Mouse (Mus musculus) heart, embryonic 15.5 days (tissue): ENCODE results near the gene Sardh. TPM values are rescaled to one million over a fixed set of nuclear protein-coding genes. Genes with fewer than 3 reads are reported as not detected.

Experiments
- ATAC-seq: fragments of 200-750 bp; cut with Nextera tagmentation; replicated peaks from 2 replicates; pipeline ENCODE4 v1.8.0; 2017; ENCODE audit warnings: low read depth, moderate TSS enrichment; ENCODE audit not compliant: insufficient number of reproducible peaks, insufficient read depth, low FRiP score
- H3K27ac ChIP-seq: fragments of 300-500 bp; sonication (generic); 2 replicates; pipeline ENCODE4 v1.5.1; 2015; ENCODE audit warnings: mild to moderate bottlenecking, inconsistent platforms
- H3K27me3 ChIP-seq: fragments of 300-500 bp; sonication (generic); 2 replicates; pipeline ENCODE4 v1.6.1; 2015; ENCODE audit warnings: inconsistent platforms
- H3K36me3 ChIP-seq: fragments of 300-500 bp; sonication (generic); 2 replicates; pipeline ENCODE4 v1.6.1; 2015; ENCODE audit warnings: mild to moderate bottlenecking, inconsistent platforms
- H3K4me1 ChIP-seq: fragments of 300-500 bp; sonication (generic); replicated peaks from 2 replicates; pipeline ENCODE4 v1.6.1; 2015; ENCODE audit warnings: inconsistent platforms
- H3K4me2 ChIP-seq: fragments of 300-500 bp; sonication (generic); 2 replicates; pipeline ENCODE4 v1.6.1; 2015; ENCODE audit warnings: inconsistent platforms, mild to moderate bottlenecking, moderate library complexity
- H3K4me3 ChIP-seq: fragments of 300-500 bp; sonication (generic); 2 replicates; pipeline ENCODE4 v1.5.1; 2015; ENCODE audit warnings: mild to moderate bottlenecking, inconsistent platforms
- H3K9ac ChIP-seq: fragments of 300-500 bp; sonication (generic); 2 replicates; pipeline ENCODE4 v1.6.1; 2015; ENCODE audit warnings: mild to moderate bottlenecking, inconsistent platforms
- H3K9me3 ChIP-seq: fragments of 300-500 bp; sonication (generic); replicated peaks from 2 replicates; pipeline ENCODE4 v1.6.1; 2016; ENCODE audit warnings: inconsistent platforms
- WGBS: fragments of 180-500 bp; shearing (Covaris S2); methylation state at CpG from one replicate; pipeline ENCODE4 v1.1.7; 2015; ENCODE audit warnings: mixed read lengths; 5-methylcytosine and 5-hydroxymethylcytosine counted together
- polyA plus RNA-seq: library from polyadenylated mRNA; unstranded; fragments of >200 nt; fragmentation: Nextera tagmentation; extraction: Ambion mirVana; gene quantifications from 2 replicates; pipeline ENCODE4 v1.2.1, GENCODE M21; 2015

Sardh gene
- polyA plus RNA-seq = 18.7 and 21.4 TPM in 2 replicates

DNA sequence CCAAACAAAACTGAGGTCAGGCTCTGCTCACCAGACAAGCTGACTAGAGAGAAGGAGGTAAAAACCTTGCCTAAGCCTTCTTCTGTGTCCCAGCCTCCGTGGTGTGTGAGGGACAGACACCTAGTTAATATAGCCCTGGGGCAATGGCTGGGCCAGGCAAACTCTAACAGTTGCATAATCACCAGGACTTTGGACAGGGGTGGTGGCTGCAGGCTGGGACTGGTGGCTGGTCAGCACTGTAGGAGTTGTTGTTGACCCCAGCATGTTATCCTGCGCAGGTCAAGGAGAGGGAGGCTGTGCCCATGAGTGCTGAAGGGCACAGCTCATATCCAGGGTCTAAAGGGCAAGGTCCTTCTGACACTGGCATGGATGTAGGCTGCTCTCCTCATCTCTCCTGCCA is at the start of gene Sardh:
TSS of gene Sardh (minus strand) at position 127 of the 400 bp plus-strand sequence.
- peak within 1 kb of the TSS; percentile 22 for H3K4me3 ChIP-seq
- WGBS = 66% methylated on average over 2 of the region's 2 CpGs
- peak within 1 kb of the TSS; percentile 83 for H3K27ac ChIP-seq
- ATAC-seq = no peak
- no peaks in the 10 kb centered on the region for H3K27me3 ChIP-seq
- H3K36me3 ChIP-seq = no peaks in the 10 kb centered on the region
- H3K4me1 ChIP-seq = peaks cover 25% of the 10 kb centered on the region
- peak within 1 kb of the TSS; percentile 51; the same call in 1 of the 2 replicates for H3K9ac ChIP-seq
- H3K4me2 ChIP-seq = peak within 1 kb of the TSS; percentile 60
- no peaks in the 10 kb centered on the region for H3K9me3 ChIP-seq

DNA sequence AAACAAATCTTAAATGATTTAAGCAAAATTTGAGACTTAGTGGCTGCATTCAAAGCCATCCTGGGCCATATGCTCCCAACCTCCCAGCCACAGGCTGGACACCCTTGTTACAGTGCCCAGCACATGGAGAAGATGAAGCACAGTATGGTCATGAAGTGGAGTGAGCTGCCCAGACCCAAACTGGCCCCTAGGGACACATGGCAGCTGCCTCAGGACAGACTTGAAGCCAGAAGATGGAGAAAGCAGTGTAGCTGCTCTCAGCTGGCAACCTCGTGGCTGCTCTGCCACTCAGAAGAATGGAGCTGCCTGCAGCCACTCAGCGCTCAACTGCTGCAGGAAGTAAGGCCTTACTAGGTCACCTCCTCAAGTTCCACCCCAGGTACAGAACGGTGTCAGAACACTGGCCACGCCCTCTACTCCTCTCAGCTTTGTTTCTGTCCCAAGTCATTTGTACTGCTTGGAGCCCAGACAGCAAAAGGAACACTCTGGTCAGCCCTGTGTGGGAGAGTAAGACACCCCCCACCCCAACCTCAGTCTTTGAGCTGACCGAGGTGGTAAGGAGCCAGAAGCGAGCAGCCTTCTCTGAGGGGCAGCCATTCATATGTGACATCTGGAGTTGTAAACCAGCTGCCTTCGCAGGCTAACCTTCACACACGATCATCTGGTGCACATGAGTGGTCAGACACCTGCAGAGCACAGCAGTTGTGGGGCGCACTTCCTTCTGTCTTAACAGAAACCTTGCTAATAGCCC is 48.7 kb upstream of the Sardh start:
- Histone ChIP-seq H3K36me3 (no peaks in the 10 kb centered on the region), H3K4me2 (no peak overlapping the region), H3K9me3 (no peaks in the 10 kb centered on the region), H3K9ac (no peak overlapping the region), H3K4me1 (no peaks in the 10 kb centered on the region), H3K27ac (no peak overlapping the region), H3K4me3 (no peak overlapping the region), H3K27me3 (no peaks in the 10 kb centered on the region)
- 70% methylated on average over 9 of the region's 9 CpGs for WGBS
- no peak for ATAC-seq

DNA sequence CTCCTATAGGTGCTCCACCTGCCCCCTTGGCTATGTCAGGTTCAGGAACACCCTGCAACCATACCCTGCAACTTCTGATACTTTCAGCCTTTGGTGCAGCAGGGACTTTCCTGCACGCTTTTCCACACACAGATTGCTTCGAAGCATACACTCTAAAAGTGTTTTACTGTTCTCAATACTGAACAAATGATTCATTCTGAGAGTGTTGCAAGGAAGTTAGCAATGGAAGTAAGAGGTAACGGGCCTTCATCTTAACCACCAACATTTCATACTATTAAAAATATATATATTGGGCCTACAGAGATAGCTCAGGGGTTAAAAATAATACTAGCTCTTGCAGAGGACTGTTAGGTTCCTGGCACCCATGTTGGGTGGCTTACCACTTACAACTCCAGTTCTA is 46.6 kb upstream of the Sardh start:
- WGBS = 90% methylated on average over 3 of the region's 3 CpGs
- Histone ChIP-seq H3K4me3 (no peak overlapping the region), H3K9ac (no peak overlapping the region), H3K27ac (no peak overlapping the region), H3K36me3 (peaks cover 7% of the 10 kb centered on the region; the same call in 1 of the 2 replicates), H3K27me3 (no peaks in the 10 kb centered on the region), H3K4me1 (no peaks in the 10 kb centered on the region), H3K9me3 (no peaks in the 10 kb centered on the region), H3K4me2 (no peak overlapping the region)
- no peak for ATAC-seq

GRCm38 (mm10) chr2:27289019-27289418 is 40.9 kb upstream of the Sardh start:
- no peaks in the 10 kb centered on the region for H3K27me3 ChIP-seq
- no peak overlapping the region for H3K4me3 ChIP-seq
- 0 out of 2 replicates have a peak overlapping the region, but pooled peaks have one; percentile 18 for H3K27ac ChIP-seq
- ATAC-seq = peak; percentile 70
- no peaks in the 10 kb centered on the region for H3K9me3 ChIP-seq
- 0 out of 2 replicates have a peak, but pooled peaks cover 5% of the 10 kb centered on the region for H3K4me1 ChIP-seq
- H3K4me2 ChIP-seq = no peak overlapping the region
- H3K9ac ChIP-seq = no peak overlapping the region
- H3K36me3 ChIP-seq = peaks cover 7% of the 10 kb centered on the region; the same call in 1 of the 2 replicates
- 17% methylated on average over 3 of the region's 3 CpGs for WGBS

DNA sequence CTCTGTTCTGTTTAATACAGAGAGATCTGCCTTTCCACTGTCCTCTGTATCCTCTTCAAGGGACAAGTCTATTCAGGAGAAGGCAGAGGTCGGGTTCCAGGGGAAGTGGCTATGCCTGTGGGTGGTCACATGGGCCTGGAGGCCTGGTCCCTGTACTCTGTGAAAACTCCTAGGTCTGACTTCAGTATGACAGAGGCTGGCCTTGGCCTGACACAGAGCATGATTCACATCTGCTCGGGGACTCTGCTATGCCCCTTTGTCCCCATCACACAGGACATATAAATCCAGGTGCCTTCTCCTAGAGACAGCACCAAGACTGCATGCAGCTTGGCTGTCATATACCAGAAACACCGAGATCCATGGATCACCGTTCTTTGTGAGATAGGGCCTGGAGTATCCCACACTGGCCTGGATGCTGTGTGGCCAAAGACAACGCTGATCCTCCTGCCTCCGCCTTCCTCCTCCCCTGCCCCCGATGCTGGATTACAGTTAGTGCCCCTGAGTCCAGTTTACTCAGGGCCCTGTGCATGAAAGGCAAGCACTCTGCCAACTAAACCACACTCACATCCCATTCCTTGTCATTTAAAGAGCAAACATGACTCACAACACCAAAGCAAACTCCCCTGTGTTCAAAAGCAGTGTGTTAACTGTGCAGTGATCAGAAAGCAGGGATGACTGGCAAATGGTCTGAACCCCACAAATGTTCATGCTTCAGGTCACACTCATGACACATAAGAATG is 39.0 kb upstream of the Sardh start:
- no peak overlapping the region for H3K4me3 ChIP-seq
- H3K36me3 ChIP-seq = peaks cover 7% of the 10 kb centered on the region; the same call in 1 of the 2 replicates
- no peak overlapping the region for H3K4me2 ChIP-seq
- H3K9me3 ChIP-seq = no peaks in the 10 kb centered on the region
- no peaks in the 10 kb centered on the region for H3K27me3 ChIP-seq
- no peak overlapping the region for H3K9ac ChIP-seq
- no peak for ATAC-seq
- 77% methylated on average over 7 of the region's 7 CpGs for WGBS
- H3K27ac ChIP-seq = no peak overlapping the region
- 0 out of 2 replicates have a peak, but pooled peaks cover 5% of the 10 kb centered on the region for H3K4me1 ChIP-seq

DNA sequence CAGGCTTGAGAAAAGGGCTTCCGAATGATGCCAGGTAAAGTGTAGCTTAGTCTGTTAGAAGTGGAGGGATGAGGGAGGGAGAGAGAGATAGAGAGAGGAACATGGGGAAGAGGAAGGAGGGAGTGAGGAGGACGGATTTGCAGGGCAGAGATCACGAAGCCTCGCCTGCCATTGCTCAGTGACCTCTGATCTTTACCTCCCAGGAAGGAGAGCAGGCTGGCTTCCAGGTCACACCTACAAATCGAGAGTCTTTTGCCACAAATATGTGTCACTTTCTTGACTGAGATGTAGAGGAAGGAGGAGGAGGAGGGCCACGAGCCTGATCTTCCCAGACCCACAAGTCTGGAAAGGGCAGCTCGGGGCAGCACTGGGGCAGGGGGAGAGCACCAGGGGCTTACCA is 36.3 kb upstream of the Sardh start:
- H3K9me3 ChIP-seq = no peaks in the 10 kb centered on the region
- no peak overlapping the region for H3K9ac ChIP-seq
- peaks cover 19% of the 10 kb centered on the region for H3K4me1 ChIP-seq
- H3K4me2 ChIP-seq = no peak overlapping the region
- ATAC-seq = no peak
- no peaks in the 10 kb centered on the region for H3K27me3 ChIP-seq
- H3K4me3 ChIP-seq = no peak overlapping the region
- no peaks in the 10 kb centered on the region for H3K36me3 ChIP-seq
- H3K27ac ChIP-seq = no peak overlapping the region
- 71% methylated on average over 7 of the region's 7 CpGs for WGBS

DNA sequence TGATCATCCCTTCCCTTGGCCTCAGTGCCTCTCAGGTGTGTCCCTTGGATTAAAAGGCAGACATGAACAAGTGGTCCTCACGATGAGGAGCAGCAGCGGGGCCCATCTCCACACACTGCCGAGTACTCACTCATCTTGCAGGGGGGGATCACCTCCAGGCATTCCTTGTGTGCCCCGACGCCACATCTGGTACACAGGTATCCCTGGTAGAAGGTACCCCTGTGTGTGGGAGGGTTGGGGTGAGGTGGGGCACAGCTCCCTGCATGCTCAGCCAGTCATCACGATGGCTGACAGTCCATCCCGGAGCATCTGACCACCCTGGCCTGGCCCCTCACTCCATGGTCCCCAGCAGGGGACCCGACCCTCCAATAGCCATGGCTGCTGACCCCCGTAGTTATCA is 33.6 kb upstream of the Sardh start:
- Histone ChIP-seq H3K27ac (no peak overlapping the region), H3K36me3 (no peaks in the 10 kb centered on the region; the same call in 1 of the 2 replicates), H3K4me1 (peaks cover 14% of the 10 kb centered on the region), H3K9ac (no peak overlapping the region), H3K27me3 (no peaks in the 10 kb centered on the region), H3K4me2 (no peak overlapping the region), H3K9me3 (no peaks in the 10 kb centered on the region), H3K4me3 (no peak overlapping the region)
- ATAC-seq = no peak
- 93% methylated on average over 9 of the region's 9 CpGs for WGBS

DNA sequence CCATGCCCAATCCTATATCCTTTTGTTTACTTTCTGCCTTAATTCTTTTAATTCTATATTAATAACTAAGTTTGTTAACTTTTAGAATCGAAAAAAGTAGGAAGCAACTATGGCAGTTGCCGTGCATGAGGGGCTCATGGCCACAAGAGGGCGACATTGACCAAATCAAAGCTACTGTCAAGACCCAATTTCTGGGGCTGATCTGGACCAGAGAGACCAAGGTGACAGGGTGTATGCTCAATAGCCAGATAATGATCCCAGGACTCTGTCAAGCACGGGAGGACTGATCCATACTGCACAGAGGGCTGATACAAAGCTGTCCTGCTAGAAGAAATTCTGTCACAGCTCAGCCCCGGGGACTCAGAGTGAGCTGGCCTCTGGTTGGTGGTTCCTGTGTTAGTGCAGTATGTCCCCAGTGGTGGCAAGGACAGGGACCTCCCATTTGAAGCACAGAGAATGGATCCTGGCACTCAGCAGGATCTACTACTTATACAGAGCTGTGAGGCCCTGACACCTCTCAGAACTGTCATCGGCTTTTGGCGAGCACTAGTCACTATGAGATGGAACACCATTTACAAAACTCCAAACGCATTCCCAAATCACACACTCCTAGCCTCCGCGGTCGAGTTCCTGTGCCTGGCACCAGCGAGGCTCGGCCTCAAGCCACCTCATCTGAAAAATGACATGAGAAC is 32.9 kb upstream of the Sardh start:
- Histone ChIP-seq H3K4me3 (no peak overlapping the region), H3K9ac (no peak overlapping the region), H3K9me3 (no peaks in the 10 kb centered on the region), H3K4me1 (peaks cover 14% of the 10 kb centered on the region), H3K27ac (peak overlapping the region; percentile 53), H3K36me3 (no peaks in the 10 kb centered on the region; the same call in 1 of the 2 replicates), H3K4me2 (0 out of 2 replicates have a peak overlapping the region, but pooled peaks have one; percentile 11), H3K27me3 (no peaks in the 10 kb centered on the region)
- 42% methylated on average over 13 of the region's 13 CpGs for WGBS
- ATAC-seq = peak; percentile 68

DNA sequence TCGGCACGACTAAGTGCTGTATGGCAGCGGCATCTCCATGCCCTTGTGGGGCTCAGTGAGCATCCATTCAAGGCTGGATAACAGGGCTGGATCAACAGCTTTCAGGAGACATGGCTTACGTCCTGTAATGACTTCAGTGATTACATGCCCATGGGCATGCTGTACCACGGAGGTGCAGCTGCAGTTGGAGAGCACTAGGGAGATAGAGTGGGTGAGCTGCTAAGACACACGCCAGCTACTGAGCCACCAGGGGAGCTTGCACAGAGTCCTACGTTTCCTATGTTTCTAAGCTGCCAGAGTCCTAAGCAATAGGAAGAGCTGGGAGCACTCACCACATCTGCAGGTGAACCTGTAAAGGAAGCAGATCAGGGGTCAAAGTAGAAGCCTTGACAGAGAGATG is 30.7 kb upstream of the Sardh start:
- H3K4me1 ChIP-seq = peaks cover 14% of the 10 kb centered on the region
- peaks cover 15% of the 10 kb centered on the region; the same call in 1 of the 2 replicates for H3K36me3 ChIP-seq
- H3K4me2 ChIP-seq = no peak overlapping the region
- no peak overlapping the region for H3K27ac ChIP-seq
- no peak overlapping the region for H3K4me3 ChIP-seq
- H3K27me3 ChIP-seq = no peaks in the 10 kb centered on the region
- WGBS = 85% methylated on average over 7 of the region's 7 CpGs
- H3K9ac ChIP-seq = no peak overlapping the region
- H3K9me3 ChIP-seq = no peaks in the 10 kb centered on the region
- no peak for ATAC-seq

DNA sequence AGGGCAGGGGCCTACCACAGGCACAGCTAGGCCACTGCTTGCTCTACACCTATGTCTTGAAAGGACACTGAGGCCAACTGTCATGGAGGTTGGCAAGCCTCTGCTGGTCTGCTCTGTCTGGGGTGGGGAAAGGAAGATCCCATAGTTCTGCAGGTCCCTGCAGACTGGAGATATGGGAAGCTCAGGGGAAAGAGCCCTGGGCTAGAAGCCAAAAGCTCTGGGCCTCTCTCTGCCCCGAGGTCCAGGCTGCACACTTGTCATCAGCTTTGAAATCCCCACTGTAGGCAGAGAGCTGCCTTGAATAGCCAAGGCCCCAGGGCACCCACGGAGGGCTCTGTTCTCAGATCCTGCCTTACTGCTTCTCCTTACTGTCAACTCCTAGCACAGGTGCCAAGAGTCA is 20.2 kb upstream of the Sardh start:
- Histone ChIP-seq H3K27ac (peak overlapping the region; percentile 54), H3K4me1 (peaks cover 21% of the 10 kb centered on the region), H3K36me3 (peaks cover 21% of the 10 kb centered on the region; the same call in 1 of the 2 replicates), H3K4me2 (no peak overlapping the region), H3K9ac (peak overlapping the region; percentile 7; the same call in 1 of the 2 replicates), H3K27me3 (no peaks in the 10 kb centered on the region), H3K4me3 (no peak overlapping the region), H3K9me3 (no peaks in the 10 kb centered on the region)
- 18% methylated on average over 2 of the region's 2 CpGs for WGBS
- peak; percentile 58; the same call in 1 of the 2 replicates for ATAC-seq

DNA sequence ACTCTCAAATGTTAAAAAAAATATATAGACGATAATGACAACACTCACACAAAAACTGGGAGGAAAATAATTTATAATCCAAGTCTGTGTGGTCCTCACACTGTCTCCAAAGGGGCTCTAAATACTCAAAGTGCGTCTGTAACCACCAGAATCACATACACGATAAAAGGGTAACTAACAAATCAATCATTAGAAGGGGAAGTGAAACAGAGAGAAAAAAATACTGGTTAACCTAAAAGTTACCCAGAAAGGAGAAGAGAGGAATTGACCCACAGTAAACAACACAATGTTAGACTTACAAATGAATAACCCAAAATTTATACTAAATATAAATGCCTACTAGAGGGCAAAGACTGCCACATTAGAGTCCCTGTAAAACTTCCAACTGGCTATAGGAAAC is 17.7 kb upstream of the Sardh start:
- ATAC-seq = no peak
- no peaks in the 10 kb centered on the region for H3K27me3 ChIP-seq
- H3K4me2 ChIP-seq = no peak overlapping the region
- WGBS = 77% methylated on average over 3 of the region's 3 CpGs
- peaks cover 12% of the 10 kb centered on the region; the same call in 1 of the 2 replicates for H3K36me3 ChIP-seq
- no peak overlapping the region for H3K27ac ChIP-seq
- no peak overlapping the region for H3K9ac ChIP-seq
- no peaks in the 10 kb centered on the region for H3K9me3 ChIP-seq
- no peak overlapping the region for H3K4me3 ChIP-seq
- peaks cover 21% of the 10 kb centered on the region for H3K4me1 ChIP-seq
